Mouse (Mus musculus) activated CD4-positive, CD25-positive, alpha-beta regulatory T cell, adult 4 months (primary cell): ENCODE measurements around the gene Zfp595. TPM values are rescaled to one million over a fixed set of nuclear protein-coding genes. Genes with fewer than 3 reads are reported as not detected.
"Not testable (repeated sequence)": the region's sequence is repeated elsewhere in the genome, so short reads cannot be mapped to it uniquely, and the experiment has no call there.

ENCODE experiments used
- ATAC-seq: one replicate; pipeline ENCODE4 v1.8.0; 2017
- polyA plus RNA-seq, 2 experiments: library from polyadenylated mRNA; unstranded; fragments of 100-300 nt; shearing (Covaris generic); gene quantifications; one replicate each; pipeline ENCODE4 v1.2.1; 2017

The Zfp595 gene
- polyA plus RNA-seq: 1 to 10 TPM; 5.4 to 5.9 TPM

DNA sequence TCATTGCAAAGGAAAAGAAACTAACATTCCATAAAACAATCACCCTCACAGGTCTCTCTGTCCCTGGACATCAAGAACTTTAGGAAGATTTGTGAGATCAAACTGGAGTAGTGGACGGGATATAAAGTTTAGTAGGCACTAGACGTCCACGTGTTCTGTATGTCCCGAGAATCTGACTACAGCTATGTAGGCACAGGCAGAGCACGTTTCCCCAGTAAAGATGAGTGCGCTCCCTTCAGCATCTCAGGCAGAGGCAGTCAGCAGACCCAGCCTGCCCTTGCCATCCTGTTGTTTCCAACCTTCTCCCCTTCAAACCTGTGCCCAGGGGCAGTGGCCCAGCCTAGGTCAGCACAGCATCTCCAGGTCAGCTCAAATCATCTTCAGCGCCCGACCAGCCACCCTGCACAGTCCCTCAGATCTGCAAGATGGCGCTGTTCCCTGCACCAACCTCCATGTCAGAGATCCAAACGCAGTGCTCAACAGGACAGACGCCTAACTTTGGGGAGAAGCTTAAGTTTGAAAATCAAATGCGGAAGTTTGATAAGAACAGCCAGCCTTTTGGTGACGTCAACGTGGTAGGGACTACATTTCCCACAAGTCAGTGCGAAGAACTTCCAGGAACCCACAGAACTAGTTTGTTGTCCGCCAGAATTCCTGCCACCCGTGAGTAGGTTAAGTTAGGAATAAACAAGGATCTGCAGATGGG is at the start of gene Zfp595:
Gene Zfp595, minus strand, starts transcription at position 552 of the 706 bp plus-strand sequence.
- peak; percentile 99 for ATAC-seq

DNA sequence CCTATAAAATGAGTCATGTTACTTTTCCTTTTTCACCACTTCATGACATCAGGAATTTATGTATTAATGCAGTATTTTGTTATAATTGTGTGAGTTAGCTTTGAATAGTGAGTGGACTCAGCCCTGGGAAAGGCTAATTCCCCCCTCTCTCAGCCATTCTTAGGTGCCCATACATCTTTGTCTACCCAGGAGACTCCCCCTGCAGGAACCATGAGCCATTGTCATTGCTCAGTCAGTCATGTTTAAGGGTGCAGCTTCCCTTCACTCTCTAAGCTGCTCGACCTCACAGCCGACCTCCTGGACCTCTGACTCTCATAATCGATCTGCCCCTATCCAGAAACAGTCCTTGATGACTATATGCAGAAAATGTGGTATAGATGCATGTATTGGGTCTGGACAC is 43.9 kb upstream of the Zfp595 start:
- not testable (repeated sequence) for ATAC-seq

DNA sequence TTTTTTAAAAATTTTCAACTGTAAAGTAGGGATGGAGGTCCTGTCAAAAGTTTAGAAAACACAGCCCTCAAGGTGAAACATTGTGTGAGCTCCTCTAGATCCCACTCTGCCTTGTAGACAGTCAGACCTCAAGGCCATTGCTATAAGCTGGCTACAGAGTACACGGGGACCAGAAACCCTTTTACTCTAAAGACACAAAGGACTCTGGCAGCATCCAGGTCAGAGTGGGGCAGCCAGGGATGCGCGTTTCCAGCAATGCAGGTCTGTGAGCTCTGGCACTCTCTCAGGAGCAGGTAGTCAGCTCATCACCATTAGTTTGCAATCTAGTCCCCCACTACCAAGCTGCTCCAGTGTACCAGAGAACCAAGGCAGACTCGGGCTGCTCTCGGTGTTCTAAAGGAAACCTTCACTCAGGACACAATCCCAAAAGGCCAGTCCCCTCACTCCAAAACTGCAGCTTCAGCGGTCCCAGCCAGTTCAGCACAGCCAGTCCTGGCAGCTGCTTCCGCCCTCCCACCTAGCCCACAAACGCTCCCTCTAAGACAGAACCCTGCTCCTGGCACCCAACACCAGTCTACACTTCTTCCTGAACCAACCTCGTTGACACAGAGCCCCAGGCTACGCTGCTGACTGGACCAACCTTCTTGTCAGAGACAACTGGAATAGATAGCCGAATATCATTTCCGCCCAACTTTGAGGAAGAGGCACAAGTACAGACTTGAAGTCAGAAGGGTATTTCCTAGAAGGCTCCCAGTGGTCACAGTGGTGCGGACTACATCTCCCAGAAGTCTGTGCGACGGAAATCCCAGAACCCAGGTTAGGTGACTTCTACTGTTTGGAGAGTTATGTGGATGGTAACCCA is 42.9 kb upstream of the Zfp595 start, which contains the start of the genes Gm28041 and Zfp456:
Gene Gm28041, minus strand, starts transcription at position 684 of the 862 bp plus-strand sequence.
Gene Zfp456, minus strand, starts transcription at position 761 of the 862 bp plus-strand sequence.
- peak; percentile 99 for ATAC-seq

DNA sequence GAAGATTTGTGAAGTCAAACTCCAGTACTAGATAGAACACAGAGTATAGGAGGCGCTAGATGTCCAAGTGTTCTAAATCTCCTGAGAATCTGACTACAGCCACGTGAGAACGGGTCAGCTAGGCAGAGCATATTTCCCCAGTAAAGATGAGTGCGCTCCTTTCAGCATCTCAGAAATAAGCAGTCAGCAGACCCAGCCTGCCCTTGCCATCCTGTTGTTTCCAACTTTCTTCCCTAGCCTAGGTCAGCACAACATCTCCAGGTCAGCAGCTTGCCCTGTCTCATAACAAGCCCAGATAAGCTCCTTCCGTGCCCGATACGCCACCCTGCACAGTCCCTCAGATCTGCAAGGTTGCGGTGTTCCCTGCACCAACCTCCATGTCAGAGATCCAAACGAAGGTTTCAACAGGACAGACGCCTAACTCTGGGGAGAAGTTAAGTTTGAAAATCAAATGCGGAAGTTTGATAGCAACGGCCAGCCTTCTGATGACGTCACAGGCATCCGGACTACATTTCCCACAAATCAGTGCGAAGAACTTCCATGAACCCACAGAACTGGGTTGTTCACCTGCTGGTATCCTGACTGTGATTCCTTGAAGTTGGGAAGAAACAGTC is 27.9 kb upstream of the Zfp595 start, which contains the start of the genes Gm28044 and Zfp953:
Gene Gm28044, minus strand, starts transcription at position 406 of the 614 bp plus-strand sequence.
Gene Zfp953, minus strand, starts transcription at position 475 of the 614 bp plus-strand sequence.
- ATAC-seq: peak; percentile 95

DNA sequence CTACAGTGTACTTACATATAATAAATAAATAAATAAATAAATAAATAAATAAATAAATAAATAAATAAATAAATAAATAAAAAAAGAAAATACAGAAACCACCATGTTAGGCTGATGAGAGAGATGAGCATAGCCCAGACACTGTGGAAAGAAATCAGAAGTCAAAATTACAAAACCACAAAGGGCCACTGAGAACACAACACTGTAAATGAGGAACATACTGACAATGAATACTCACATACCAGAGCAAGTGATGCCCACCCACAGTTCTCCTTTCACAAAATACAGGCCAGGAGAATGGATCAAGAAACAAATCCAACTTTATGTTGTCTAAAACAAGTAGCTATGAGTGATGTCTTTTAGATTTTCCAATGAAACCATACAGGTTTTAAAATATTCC is 19.5 kb upstream of the Zfp595 start:
- no peak for ATAC-seq

DNA sequence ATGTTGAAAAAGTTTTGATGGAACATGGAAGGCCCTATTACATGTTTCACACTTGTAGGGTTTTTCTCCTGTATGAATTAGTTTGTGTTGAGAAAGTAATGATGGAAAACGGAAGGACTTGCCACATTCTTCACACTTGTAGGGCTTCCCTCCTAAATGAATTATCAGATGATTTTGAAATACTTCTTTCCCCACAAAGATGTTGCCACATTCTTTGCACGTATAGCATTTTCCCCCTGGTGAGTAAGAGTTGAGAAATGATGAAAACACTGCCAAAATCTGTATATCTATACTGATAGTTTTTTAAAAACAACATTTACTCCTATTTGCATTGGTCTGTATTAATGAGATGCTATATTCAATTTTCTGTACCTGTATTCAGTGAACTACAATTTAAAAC is 11.1 kb upstream of the Zfp595 start:
- ATAC-seq: no peak

DNA sequence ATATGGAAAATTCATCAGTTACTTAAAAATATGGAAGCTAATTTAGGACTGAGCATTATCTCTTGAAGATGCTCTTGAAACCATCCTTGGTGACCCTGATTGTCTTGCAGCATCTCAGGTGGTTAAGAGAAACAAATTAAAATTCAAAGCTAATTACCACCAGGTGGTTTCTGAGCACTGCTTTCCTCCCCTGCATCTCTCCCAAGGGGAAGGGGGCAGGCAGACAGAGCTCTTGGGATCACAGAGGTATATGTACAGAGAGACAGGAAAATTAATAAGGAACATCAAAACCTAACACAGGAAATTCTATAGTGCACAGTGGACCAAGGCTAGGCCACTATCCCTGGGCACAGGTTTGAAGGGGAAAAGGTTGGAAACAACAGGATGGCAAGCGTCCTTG is 507 bp upstream of the Zfp595 start:
- peak; percentile 15 for ATAC-seq

DNA sequence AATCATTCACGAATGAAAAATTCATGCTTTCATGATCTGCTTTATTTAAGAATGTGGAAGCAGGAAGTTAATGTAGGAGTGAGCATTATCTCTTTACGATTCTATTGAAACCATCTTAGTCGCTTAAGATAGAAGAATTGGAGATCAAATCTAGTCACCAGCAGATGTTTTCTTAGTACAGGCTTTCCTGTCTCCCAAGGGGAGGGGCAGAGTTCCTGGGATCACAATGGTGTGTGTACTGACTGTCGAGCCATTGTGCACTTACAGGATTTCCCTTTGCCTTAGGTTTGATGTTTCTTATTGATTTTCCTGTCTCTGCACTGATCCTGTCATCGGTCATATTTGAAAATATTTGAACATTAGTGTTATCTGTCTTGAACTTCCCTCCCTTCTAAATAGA is 25.7 kb downstream of the Zfp595 start:
- peak; percentile 11 for ATAC-seq

DNA sequence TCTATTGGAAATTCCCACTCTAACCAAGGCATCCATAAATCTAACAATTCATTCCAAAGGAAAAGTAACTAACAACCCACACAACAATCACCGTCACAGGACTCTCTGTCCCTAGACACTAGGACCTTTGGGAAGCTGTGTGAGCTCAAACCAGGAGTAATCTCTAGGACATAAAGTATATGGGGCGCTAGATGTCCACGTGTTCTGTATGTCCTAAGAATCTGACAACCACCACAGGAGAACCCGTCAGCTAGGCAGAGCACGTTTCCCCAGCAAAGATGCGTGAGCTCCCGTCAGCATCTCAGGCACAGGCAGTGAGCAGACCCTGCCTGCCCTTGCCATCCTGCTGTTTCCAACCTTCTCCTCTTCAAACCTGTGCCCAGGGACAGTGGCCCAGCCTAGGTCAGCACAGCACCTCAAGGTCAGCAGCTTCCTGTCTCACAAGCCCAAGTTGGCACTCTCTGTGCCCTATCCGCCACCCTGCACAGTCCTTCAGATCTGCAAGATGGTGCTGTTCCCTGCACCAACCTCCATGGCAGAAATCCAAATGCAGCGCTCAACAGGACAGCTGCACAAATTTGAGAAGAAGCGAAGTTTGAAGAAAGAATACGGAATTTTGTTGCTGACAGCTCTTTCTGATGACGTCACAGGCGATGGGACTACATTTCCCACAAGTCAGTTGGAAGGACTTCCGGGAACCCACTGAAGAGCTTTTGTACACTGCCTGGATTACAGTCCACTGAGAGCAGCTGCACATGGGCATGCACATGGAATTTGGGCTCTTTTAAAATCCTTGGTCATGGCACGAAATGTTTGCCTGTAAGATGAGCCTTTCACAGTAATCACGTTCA is 26.3 kb downstream of the Zfp595 start, which contains the start of gene Zfp457:
Gene Zfp457, minus strand, starts transcription at position 664 of the 851 bp plus-strand sequence.
- ATAC-seq: peak; percentile 97

DNA sequence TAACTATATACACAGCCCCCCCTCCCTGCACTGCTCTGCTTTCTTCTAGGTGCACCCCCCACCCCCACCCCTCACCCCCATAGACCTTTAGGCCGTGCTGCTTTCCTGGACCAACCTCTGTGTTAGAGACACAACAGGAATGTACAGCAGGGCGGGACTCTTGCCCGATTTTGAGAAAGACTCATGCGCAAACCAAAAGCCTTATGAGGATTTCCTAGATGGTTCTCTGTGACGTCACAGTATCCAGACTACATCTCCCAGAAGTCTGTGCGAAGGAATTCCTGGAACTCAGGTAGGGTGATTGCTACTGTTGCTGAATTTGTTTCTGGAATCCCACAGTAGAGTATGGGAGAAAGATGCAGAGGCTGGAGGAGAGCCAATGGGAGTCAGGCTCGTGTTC is 54.1 kb downstream of the Zfp595 start, which contains the start of gene Zfp458:
Gene Zfp458, minus strand, starts transcription at position 153 of the 400 bp plus-strand sequence.
- ATAC-seq: no peak

DNA sequence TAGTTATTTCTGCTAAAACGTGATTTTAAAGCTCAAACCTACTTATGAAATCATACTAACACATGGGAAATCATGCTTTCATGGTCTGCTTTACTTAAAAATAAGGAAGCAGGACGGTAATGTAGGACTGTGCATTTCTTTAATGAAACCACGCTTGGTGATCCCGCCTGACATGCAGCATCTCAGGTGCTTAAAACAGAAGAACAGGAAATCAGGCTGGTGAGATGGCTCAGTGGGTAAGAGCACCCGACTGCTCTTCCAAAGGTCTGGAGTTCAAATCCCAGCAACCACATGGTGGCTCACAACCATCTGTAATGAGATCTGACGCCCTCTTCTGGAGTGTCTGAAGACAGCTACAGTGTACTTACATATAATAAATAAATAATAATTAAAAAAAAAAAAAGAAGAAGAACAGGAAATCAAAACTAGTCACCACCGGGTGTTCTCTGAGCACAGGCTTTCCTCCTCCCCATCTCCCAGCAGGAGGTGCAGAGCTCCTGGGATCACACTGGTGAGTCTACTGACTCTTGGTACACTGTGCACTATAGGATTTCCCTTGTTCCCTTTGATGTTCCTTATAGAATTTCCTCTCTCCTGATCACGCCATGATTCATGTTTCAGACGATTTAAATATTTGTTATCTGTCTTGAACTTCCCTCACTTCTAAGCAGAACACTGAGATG is 62.8 kb downstream of the Zfp595 start:
- peak; percentile 38 for ATAC-seq

DNA sequence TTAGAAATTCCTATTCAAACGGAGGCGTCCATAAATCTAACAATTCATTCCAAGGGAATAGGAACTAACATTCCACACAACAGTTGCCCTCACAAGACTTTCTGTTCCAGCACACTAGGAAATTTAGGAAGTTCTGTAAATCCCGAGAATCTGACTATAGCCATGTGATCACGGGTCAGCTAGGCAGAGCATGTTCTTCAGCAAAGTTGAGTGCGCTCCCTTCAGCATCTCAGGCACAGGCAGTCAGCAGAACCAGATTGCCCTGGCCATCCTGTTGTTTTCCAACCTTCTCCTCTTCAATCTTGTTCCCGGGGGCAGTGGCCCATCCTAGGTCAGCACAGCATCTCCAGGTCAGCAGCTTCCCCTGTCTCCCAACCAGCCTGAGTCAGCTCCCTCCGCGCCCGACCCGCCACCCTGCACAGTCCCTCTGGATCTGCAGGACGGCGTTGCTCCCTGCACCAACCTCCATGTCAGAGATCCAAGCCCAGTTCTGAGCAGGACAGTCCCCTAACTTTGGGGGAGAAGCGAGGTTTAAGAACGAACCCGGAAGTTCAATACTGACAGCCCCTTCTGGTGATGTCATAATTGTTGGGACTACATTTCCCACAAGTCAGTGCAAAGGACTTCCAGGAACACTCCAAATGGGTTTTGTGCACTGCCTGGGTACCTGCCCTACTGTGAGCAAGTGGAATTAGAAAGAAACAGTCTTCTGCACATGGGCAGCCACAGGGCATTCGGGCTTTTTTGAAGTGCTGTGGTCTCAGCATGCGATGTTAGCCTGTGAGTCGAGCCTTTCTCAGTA is 63.6 kb downstream of the Zfp595 start:
- ATAC-seq: peak; percentile 98

Other genes with a start within 250 kb of the Zfp595 start
- 1 to 10 TPM; 4.8 to 5.0 TPM for gene Zfp708, start 234.6 kb downstream of the Zfp595 start, polyA plus RNA-seq
- gene Gm28557, start 224.0 kb downstream of the Zfp595 start, polyA plus RNA-seq: 1 to 10 TPM; 3.4 to 5.3 TPM
- gene Rslcan18, start 216.3 kb downstream of the Zfp595 start, polyA plus RNA-seq: under 1 TPM; 0.15 to 0.17 TPM
- 1 to 10 TPM; 1.6 to 2.9 TPM for gene Zfp759, start 210.9 kb downstream of the Zfp595 start, polyA plus RNA-seq
- 10 to 100 TPM; 18.8 to 21.6 TPM for gene Rsl1, start 159.4 kb downstream of the Zfp595 start, polyA plus RNA-seq
- 1 to 10 TPM; 5.7 to 6.4 TPM for gene Zfp455, start 138.1 kb downstream of the Zfp595 start, polyA plus RNA-seq
- 1 to 10 TPM; 2.2 to 2.4 TPM for gene Zfp458, start 54.1 kb downstream of the Zfp595 start, polyA plus RNA-seq
- 1 to 10 TPM in 1 of 2 experiments, not detected in 1; 1.9 TPM for gene Zfp457, start 26.1 kb downstream of the Zfp595 start, polyA plus RNA-seq
- not detected for gene Gm28044, start 28.0 kb upstream of the Zfp595 start, polyA plus RNA-seq
- gene Zfp953, start 28.0 kb upstream of the Zfp595 start, polyA plus RNA-seq: 1 to 10 TPM; 2.9 to 3.4 TPM
- gene Gm28041, start 43.2 kb upstream of the Zfp595 start, polyA plus RNA-seq: 1 to 10 TPM; 1.3 to 2.3 TPM
- gene Zfp456, start 43.2 kb upstream of the Zfp595 start, polyA plus RNA-seq: 1 to 10 TPM; 6.5 to 8.4 TPM
- 10 to 100 TPM; 20.6 to 23.0 TPM for gene Zfp429, start 67.2 kb upstream of the Zfp595 start, polyA plus RNA-seq
- 1 to 10 TPM; 1.8 to 3.1 TPM for gene Zfp459, start 88.8 kb upstream of the Zfp595 start, polyA plus RNA-seq
- 10 to 100 TPM; 13.5 to 15.2 TPM for gene Zfp874a, start 119.1 kb upstream of the Zfp595 start, polyA plus RNA-seq
- gene Zfp874b, start 151.7 kb upstream of the Zfp595 start, polyA plus RNA-seq: 10 to 100 TPM in 1 of 2 experiments, 1 to 10 TPM in 1; 9.3 to 10.8 TPM
- 10 to 100 TPM; 15.9 to 17.9 TPM for gene Zfp58, start 168.0 kb upstream of the Zfp595 start, polyA plus RNA-seq
- gene Gm26965, start 193.6 kb upstream of the Zfp595 start, polyA plus RNA-seq: 1 to 10 TPM in 1 of 2 experiments, not detected in 1; 4.7 TPM
- gene Zfp87, start 193.6 kb upstream of the Zfp595 start, polyA plus RNA-seq: 10 to 100 TPM; 52.0 to 61.6 TPM
- gene Zfp748, start 221.3 kb upstream of the Zfp595 start, polyA plus RNA-seq: 10 to 100 TPM; 17.4 to 23.4 TPM